Mouse (Mus musculus) limb, embryonic 13.5 days (tissue): Measurements from ENCODE around the gene Frmpd1. TPM values are rescaled to one million over a fixed set of nuclear protein-coding genes. Genes with fewer than 3 reads are reported as not detected.
A peak's percentile ranks its signal among the peaks of the same experiment; 100 is the strongest.

ENCODE experiments used
- ATAC-seq: fragments of 200-750 bp; cut with Nextera tagmentation; 2 replicates; pipeline ENCODE4 v1.8.0; 2017; ENCODE audit warnings: low read depth, moderate number of reproducible peaks, moderate TSS enrichment; ENCODE audit not compliant: low FRiP score
- H3K27ac ChIP-seq: fragments of 300-500 bp; sonication (generic); 2 replicates; pipeline ENCODE4 v1.5.1; 2015; ENCODE audit warnings: inconsistent platforms, mild to moderate bottlenecking, moderate library complexity
- H3K27me3 ChIP-seq: fragments of 300-500 bp; sonication (generic); 2 replicates; pipeline ENCODE4 v1.6.1; 2015; ENCODE audit warnings: mild to moderate bottlenecking, inconsistent platforms
- H3K36me3 ChIP-seq: fragments of 300-500 bp; sonication (generic); 2 replicates; pipeline ENCODE4 v1.6.1; 2015; ENCODE audit warnings: inconsistent platforms, mild to moderate bottlenecking, moderate library complexity
- H3K4me1 ChIP-seq: fragments of 300-500 bp; sonication (generic); 2 replicates; pipeline ENCODE4 v1.6.1; 2015; ENCODE audit warnings: inconsistent platforms
- H3K4me2 ChIP-seq: fragments of 300-500 bp; sonication (generic); replicated peaks from 2 replicates; pipeline ENCODE4 v1.6.1; 2015; ENCODE audit warnings: inconsistent platforms, mild to moderate bottlenecking, moderate library complexity
- H3K4me3 ChIP-seq: fragments of 300-500 bp; sonication (generic); 2 replicates; pipeline ENCODE4 v1.5.1; 2015; ENCODE audit warnings: moderate library complexity, mild to moderate bottlenecking, inconsistent platforms
- H3K9ac ChIP-seq: fragments of 300-500 bp; sonication (generic); 2 replicates; pipeline ENCODE4 v1.6.1; 2015; ENCODE audit warnings: mild to moderate bottlenecking, inconsistent platforms
- H3K9me3 ChIP-seq: fragments of 300-500 bp; sonication (generic); 2 replicates; pipeline ENCODE4 v1.6.1; 2016; ENCODE audit warnings: inconsistent platforms
- WGBS: fragments of 180-500 bp; shearing (Covaris S2); methylation state at CpG from one replicate; pipeline ENCODE4 v1.1.7; 2015; 5-methylcytosine and 5-hydroxymethylcytosine counted together
- polyA plus RNA-seq: library from polyadenylated mRNA; unstranded; fragments of >200 nt; fragmentation: Nextera tagmentation; extraction: Ambion mirVana; gene quantifications from 2 replicates; pipeline ENCODE4 v1.2.1, GENCODE M21; 2015

Gene Frmpd1
- polyA plus RNA-seq, 1 experiment from 2014 or later, result 4.6 TPM

DNA sequence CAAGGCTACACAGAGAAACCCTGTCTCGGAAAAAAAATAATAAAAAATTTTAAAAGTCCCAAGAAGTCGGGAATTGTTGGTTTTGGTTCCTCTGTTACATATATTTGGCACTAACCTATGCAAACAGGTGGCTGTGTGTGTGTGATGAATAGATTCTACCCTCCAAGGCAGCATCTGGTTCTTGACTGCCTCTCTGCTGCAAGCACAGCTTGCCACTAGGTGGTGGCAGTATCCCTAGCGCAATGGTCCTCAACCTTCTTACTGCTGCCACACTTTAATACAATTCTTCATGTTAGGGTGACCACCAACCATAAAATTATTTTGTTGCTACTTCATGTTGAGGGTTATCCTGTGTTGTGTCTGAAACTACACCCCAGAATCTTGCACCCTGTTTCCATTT lies 101.6 kb downstream of the Frmpd1 start:
- WGBS, result 45% methylated on average over 3 of the region's 3 CpGs
- no peaks in the 10 kb centered on the region for H3K4me1 ChIP-seq
- no peaks in the 10 kb centered on the region for H3K9me3 ChIP-seq
- H3K27ac ChIP-seq, result no peak overlapping the region
- no peaks in the 10 kb centered on the region for H3K36me3 ChIP-seq
- H3K4me3 ChIP-seq, result no peak overlapping the region
- H3K4me2 ChIP-seq, result no peak overlapping the region
- H3K9ac ChIP-seq, result no peak overlapping the region
- no peak for ATAC-seq
- H3K27me3 ChIP-seq, result no peaks in the 10 kb centered on the region

- 74% methylated on average over 5 of the region's 5 CpGs for WGBS
- no peak overlapping the region for H3K9ac ChIP-seq
- no peak overlapping the region for H3K4me3 ChIP-seq
- H3K36me3 ChIP-seq, result no peaks in the 10 kb centered on the region
- no peaks in the 10 kb centered on the region for H3K9me3 ChIP-seq
- no peak for ATAC-seq
- H3K27ac ChIP-seq, result no peak overlapping the region
- H3K4me2 ChIP-seq, result no peak overlapping the region
- H3K4me1 ChIP-seq, result no peaks in the 10 kb centered on the region
- no peaks in the 10 kb centered on the region for H3K27me3 ChIP-seq
These were observed 103.2 kb downstream of the Frmpd1 start for GRCm38 (mm10) chr4:45287906-45288305.

DNA sequence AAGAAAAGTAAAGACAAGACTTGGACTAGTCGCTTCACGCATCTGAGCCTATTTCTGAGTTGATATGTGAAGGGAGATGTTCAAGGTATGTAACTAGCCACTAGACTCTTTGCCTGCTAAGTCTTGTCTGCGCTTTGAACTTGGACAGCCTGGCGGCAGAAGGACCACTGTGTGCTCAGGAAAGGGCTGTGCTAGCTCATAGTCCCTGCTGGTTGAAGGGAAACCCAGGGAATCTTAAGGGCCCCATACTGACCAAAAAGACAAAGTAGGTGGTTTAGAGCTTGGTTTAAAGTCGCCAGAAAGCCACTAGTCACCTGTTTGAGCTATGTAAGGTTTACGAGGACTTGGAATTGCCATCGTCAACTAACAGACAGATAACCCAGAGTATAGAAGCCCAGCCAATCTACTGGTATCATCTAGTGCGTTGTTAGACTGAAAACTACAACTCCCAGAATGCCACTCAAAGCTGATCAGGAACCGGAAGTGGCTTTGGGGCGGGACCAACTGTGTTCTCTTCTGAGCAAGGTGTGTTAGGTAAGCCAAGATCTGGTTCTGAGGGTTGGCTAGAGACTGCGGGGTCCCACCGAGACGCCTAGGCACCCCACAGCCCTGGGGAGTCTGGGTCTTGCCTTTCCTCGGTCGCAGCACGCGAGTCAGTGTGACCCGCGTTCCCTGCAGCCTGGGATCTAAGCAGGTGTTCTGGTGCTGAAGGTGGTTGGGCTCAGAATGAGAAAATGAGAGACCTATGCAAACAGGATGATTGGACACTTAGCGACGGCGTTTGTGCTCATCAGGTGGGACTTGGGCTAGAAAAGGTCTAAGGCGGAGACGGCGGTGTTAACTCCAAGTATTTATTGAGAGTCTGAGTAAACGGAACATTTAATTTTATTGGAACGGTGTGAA lies 112.2 kb downstream of the Frmpd1 start, which contains the start of gene Trmt10b:
Gene Trmt10b, plus strand, starts transcription at position 466 of the 903 bp plus-strand sequence.
- peak within 1 kb of the TSS; percentile 75 for H3K9ac ChIP-seq
- H3K4me2 ChIP-seq, result peak within 1 kb of the TSS; percentile 77
- H3K4me3 ChIP-seq, result peak within 1 kb of the TSS; percentile 79
- H3K27ac ChIP-seq, result no peak within 1 kb of the TSS
- peaks cover 17% of the 10 kb centered on the region for H3K36me3 ChIP-seq
- WGBS, result 19% methylated on average over 27 of the region's 27 CpGs
- H3K27me3 ChIP-seq, result no peaks in the 10 kb centered on the region
- H3K4me1 ChIP-seq, result peaks cover 9% of the 10 kb centered on the region
- no peaks in the 10 kb centered on the region for H3K9me3 ChIP-seq
- ATAC-seq, result peak; percentile 67; the same call in 1 of the 2 replicates

GRCm38 (mm10) chr4:45305536-45305935 lies 120.9 kb downstream of the Frmpd1 start:
- Histone ChIP-seq H3K9me3 (no peaks in the 10 kb centered on the region), H3K4me1 (no peaks in the 10 kb centered on the region), H3K4me3 (no peak overlapping the region), H3K27ac (no peak overlapping the region), H3K4me2 (no peak overlapping the region), H3K36me3 (peaks cover 77% of the 10 kb centered on the region), H3K27me3 (no peaks in the 10 kb centered on the region), H3K9ac (no peak overlapping the region)
- ATAC-seq, result no peak
- WGBS, result 96% methylated on average over 14 of the region's 14 CpGs

DNA sequence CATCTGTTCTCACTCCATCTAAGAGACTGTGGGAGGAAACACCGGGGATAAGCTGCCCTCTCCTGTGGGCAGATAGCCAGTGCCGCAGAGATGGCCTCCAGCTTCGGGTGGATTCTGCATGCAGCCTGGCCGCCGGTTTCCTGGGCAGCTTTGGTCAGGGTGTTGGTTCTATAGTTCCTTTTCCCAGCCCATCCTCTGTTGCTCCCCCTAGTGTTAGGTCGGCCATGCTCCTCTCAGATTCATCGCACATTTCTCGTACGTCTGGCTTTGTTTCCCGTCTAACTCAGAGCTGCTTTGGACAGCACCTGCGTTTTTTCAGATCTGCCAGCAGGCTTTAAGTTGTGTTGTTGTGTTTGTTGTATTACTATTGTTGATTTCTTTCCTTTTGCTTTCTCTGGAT lies 123.4 kb downstream of the Frmpd1 start:
- H3K27me3 ChIP-seq, result no peaks in the 10 kb centered on the region
- H3K4me1 ChIP-seq, result no peaks in the 10 kb centered on the region
- WGBS, result 42% methylated on average over 11 of the region's 11 CpGs
- H3K9ac ChIP-seq, result no peak overlapping the region
- H3K27ac ChIP-seq, result no peak overlapping the region
- H3K4me3 ChIP-seq, result no peak overlapping the region
- no peak overlapping the region for H3K4me2 ChIP-seq
- H3K36me3 ChIP-seq, result peaks cover 68% of the 10 kb centered on the region
- H3K9me3 ChIP-seq, result no peaks in the 10 kb centered on the region
- ATAC-seq, result no peak

DNA sequence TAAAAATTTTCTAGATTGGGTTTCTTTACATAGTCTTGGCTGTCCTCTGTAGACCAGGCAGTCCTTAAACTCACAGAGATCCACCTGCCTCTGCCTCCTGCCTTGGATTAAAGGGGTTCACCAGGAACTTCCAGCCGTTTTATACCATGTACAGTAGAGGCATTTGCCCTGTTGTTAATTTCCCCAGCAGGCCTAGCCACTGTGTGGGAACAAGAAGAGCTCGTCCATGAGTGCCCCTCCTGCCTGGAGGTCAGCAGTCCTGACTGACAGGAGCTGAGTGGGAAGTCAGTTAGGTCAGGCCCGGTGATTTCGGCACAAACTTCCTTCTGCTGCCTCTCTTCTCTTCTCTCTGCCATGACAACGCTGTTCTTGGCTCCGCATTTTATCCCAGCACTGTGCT lies 123.9 kb downstream of the Frmpd1 start:
- Histone ChIP-seq H3K4me1 (no peaks in the 10 kb centered on the region), H3K4me3 (no peak overlapping the region), H3K36me3 (peaks cover 65% of the 10 kb centered on the region), H3K27ac (no peak overlapping the region), H3K9me3 (no peaks in the 10 kb centered on the region), H3K4me2 (no peak overlapping the region), H3K9ac (no peak overlapping the region), H3K27me3 (no peaks in the 10 kb centered on the region)
- WGBS, result 88% methylated on average over 6 of the region's 6 CpGs
- ATAC-seq, result no peak

- Histone ChIP-seq H3K9me3 (no peaks in the 10 kb centered on the region), H3K4me3 (no peak overlapping the region), H3K4me1 (no peaks in the 10 kb centered on the region), H3K27me3 (no peaks in the 10 kb centered on the region), H3K27ac (no peak overlapping the region), H3K4me2 (no peak overlapping the region), H3K9ac (no peak overlapping the region), H3K36me3 (peaks cover 61% of the 10 kb centered on the region)
- no peak for ATAC-seq
- 100% methylated on average over 2 of the region's 2 CpGs for WGBS
These were observed 126.4 kb downstream of the Frmpd1 start for GRCm38 (mm10) chr4:45311056-45311455.

DNA sequence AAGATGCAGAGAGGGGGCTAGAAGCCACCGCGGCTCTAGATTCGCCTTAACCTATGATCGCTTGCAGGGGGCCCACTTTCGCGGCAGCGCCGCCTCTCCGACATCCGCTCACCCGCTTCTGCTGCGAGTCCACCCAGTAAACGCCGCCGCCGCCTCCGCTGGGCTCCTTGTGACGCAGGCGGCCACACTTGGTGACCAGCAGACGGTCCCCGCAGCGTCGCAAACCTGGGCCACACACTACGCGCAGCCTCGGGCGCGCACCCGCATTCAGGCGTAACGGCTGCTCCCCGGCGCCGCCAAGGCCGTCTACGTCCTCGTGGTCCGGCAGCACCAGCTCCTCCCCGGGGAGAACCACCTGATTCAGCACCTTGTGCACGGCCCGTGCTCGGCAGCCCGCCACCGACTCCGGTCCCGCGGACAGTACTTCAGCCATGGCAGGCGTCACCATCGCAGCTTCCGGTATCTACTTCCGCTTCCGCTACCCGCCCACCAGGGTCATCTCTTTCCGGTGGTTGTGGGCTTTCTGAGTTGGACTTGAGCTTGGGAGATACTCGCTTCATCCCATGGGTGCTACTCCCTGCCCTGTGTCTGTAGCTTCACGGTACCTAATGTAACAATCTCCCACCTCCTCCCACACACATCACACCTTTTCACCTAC lies 135.6 kb downstream of the Frmpd1 start:
- Histone ChIP-seq H3K4me1 (peaks cover 16% of the 10 kb centered on the region), H3K9me3 (no peaks in the 10 kb centered on the region), H3K9ac (peak overlapping the region; percentile 95), H3K27ac (peak overlapping the region; percentile 79), H3K27me3 (peaks cover 14% of the 10 kb centered on the region), H3K4me3 (peak overlapping the region; percentile 95), H3K4me2 (peak overlapping the region; percentile 72), H3K36me3 (peaks cover 29% of the 10 kb centered on the region)
- peak; percentile 75; the same call in 1 of the 2 replicates for ATAC-seq
- WGBS, result under 1% methylated on average over 56 of the region's 56 CpGs

DNA sequence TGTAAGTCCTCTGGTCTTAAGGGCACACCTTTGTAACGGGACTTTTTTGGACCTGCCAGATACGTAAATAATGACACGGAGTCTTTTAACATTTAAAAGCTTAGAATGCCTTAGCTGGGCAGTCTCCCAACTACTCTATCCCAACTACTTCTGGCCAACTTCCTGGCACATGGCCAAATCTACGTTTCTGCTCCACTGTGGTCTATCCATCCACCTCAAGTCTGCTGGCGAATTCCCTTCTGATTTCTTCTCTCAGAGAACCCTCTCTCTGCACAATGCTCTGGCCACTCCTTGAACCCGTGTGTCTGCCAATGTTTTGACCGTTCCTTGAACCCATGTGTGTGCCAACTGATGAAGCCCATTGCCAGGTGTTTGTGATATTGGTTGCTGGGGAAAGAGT lies 146.5 kb downstream of the Frmpd1 start:
- H3K27me3 ChIP-seq, result 0 out of 2 replicates have a peak, but pooled peaks cover 5% of the 10 kb centered on the region
- H3K4me1 ChIP-seq, result no peaks in the 10 kb centered on the region
- H3K27ac ChIP-seq, result no peak overlapping the region
- no peak overlapping the region for H3K9ac ChIP-seq
- ATAC-seq, result no peak
- H3K4me2 ChIP-seq, result no peak overlapping the region
- no peak overlapping the region for H3K4me3 ChIP-seq
- WGBS, result 72% methylated on average over 7 of the region's 7 CpGs
- H3K36me3 ChIP-seq, result no peaks in the 10 kb centered on the region
- no peaks in the 10 kb centered on the region for H3K9me3 ChIP-seq

DNA sequence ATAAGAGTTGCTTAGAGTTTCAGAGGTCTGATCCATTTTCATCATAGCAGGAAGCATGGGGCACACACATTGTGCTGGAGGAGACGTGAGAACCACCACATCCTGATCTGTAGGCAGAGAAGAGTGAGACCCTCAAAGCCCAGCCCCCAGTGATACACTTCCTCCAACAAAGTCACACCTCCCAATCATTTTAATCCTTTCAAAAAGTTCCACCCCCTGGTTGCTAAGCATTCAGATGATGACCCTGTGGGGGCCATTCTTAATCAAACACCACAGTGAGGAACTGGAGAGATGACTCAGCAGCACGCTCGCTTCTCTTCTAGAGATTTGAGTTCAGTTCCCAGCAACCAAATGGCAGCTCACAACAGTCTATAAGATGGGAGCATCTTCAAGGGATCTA lies 147.8 kb downstream of the Frmpd1 start:
- H3K9me3 ChIP-seq, result no peaks in the 10 kb centered on the region
- H3K4me1 ChIP-seq, result no peaks in the 10 kb centered on the region
- 66% methylated on average over 3 of the region's 3 CpGs for WGBS
- no peak for ATAC-seq
- no peak overlapping the region for H3K4me2 ChIP-seq
- H3K27me3 ChIP-seq, result 0 out of 2 replicates have a peak, but pooled peaks cover 5% of the 10 kb centered on the region
- no peak overlapping the region for H3K9ac ChIP-seq
- H3K27ac ChIP-seq, result no peak overlapping the region
- H3K4me3 ChIP-seq, result no peak overlapping the region
- no peaks in the 10 kb centered on the region for H3K36me3 ChIP-seq
